Mouse (Mus musculus): ENCODE measurements at regions not wholly inside any gene's neighbourhood (a gene's known extent, or its start where the extent isn't known, plus 50 kb on each side); places are given as distances from the start of the nearest gene placed in this dataset. TPM values are rescaled to one million over a fixed set of nuclear protein-coding genes. Genes with fewer than 3 reads are reported as not detected.

Small RNA genes in the stretch of these regions (microRNA-seq; reads per million reads assigned to microRNA genes)
- gene Gm24567: not detected

Measured in limb, embryonic 12.5 days (tissue).